Mouse (Mus musculus) heart, adult 11 months (tissue): ENCODE data around the gene Igfbp3.

ENCODE experiments used
- DNase-seq: peaks from one replicate; pipeline ENCODE4 v3.0.0; 2022

The Igfbp3 gene

GRCm38 (mm10) chr11:7160637-7161101 lies 53.1 kb downstream of the Igfbp3 start:
- DNase-seq = no peak

- no peak for DNase-seq
These were observed 53.6 kb downstream of the Igfbp3 start for GRCm38 (mm10) chr11:7160146-7160545.

- no peak for DNase-seq
These were observed 55.5 kb downstream of the Igfbp3 start for GRCm38 (mm10) chr11:7158196-7158595.

DNA sequence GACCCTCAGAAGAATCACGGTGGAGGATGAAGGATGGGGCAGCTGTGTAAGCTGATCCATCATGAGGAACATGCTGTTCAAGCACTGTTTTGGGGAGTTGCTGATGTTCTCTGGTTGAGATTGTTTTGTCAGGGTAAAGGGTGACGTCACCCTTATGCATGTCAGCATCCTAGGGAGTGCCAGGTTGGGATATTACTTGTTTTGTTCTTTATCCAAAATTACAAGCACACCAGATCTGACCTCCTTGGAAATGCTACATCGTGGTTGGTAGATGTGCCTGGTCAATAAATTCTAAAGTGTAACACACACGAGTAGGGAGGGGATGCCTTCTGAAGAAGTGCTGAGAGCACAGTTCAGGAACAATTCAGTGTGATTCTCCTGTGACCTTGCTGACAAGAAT lies 57.3 kb downstream of the Igfbp3 start:
- no peak for DNase-seq
